Mouse (Mus musculus) macrophage (primary cell): ENCODE results near the gene Zyg11b. TPM values are rescaled to one million over a fixed set of nuclear protein-coding genes. Genes with fewer than 3 reads are reported as not detected.

Experiments
- H3K27ac ChIP-seq: fragments of 350-480 bp; formaldehyde crosslinking; 2 replicates; pipeline ENCODE4 v1.9.0; 2021
- H3K36me3 ChIP-seq: fragments of 350-480 bp; formaldehyde crosslinking; 2 replicates; pipeline ENCODE4 v1.9.0; 2021; ENCODE audit errors: inconsistent target
- H3K4me3 ChIP-seq: fragments of 350-480 bp; formaldehyde crosslinking; 2 replicates; pipeline ENCODE4 v1.9.0; 2021; ENCODE audit errors: inconsistent target
- H3K79me2 ChIP-seq: fragments of 350-480 bp; formaldehyde crosslinking; 2 replicates; pipeline ENCODE4 v1.9.0; 2021; ENCODE audit errors: inconsistent target
- WGBS: methylation state at CpG from one replicate; pipeline ENCODE4 v1.1.7; 2026; ENCODE audit warnings: inconsistent platforms; ENCODE audit not compliant: missing documents; 5-methylcytosine and 5-hydroxymethylcytosine counted together
- polyA plus RNA-seq: library from polyadenylated mRNA; stranded (reverse); fragments of 250-400 nt; gene quantifications from 3 replicates; pipeline ENCODE4 v1.2.4, GENCODE M21; 2018; ENCODE audit warnings: inconsistent platforms

Gene Zyg11b
- polyA plus RNA-seq, 1 experiment from 2014 or later: 13.4 TPM

GRCm38 (mm10) chr4:108272286-108272685 is 28.6 kb downstream of the Zyg11b start:
- peaks cover 2% of the 10 kb centered on the region; the same call in 1 of the 2 replicates for H3K79me2 ChIP-seq
- no peaks in the 10 kb centered on the region; the same call in 1 of the 2 replicates for H3K36me3 ChIP-seq
- no peak overlapping the region for H3K27ac ChIP-seq
- H3K4me3 ChIP-seq: no peak overlapping the region
- 80% methylated on average over 4 of the region's 4 CpGs for WGBS

GRCm38 (mm10) chr4:108265774-108266173 is 35.1 kb downstream of the Zyg11b start:
- Histone ChIP-seq H3K4me3 (no peak overlapping the region), H3K27ac (no peak overlapping the region), H3K79me2 (no peaks in the 10 kb centered on the region), H3K36me3 (peaks cover 24% of the 10 kb centered on the region)
- 95% methylated on average over 7 of the region's 7 CpGs for WGBS

- no peak overlapping the region for H3K27ac ChIP-seq
- peaks cover 57% of the 10 kb centered on the region for H3K36me3 ChIP-seq
- no peak overlapping the region for H3K4me3 ChIP-seq
- WGBS: 93% methylated on average over 6 of the region's 6 CpGs
- H3K79me2 ChIP-seq: no peaks in the 10 kb centered on the region
These were observed 47.6 kb downstream of the Zyg11b start for GRCm38 (mm10) chr4:108253317-108253716.

- 61% methylated on average over 9 of the region's 9 CpGs for WGBS
These were observed 50.4 kb downstream of the Zyg11b start for GRCm38 (mm10) chr4:108250501-108250900.

GRCm38 (mm10) chr4:108249314-108249713 is 51.6 kb downstream of the Zyg11b start:
- Histone ChIP-seq H3K79me2 (no peaks in the 10 kb centered on the region), H3K4me3 (no peak overlapping the region), H3K27ac (no peak overlapping the region), H3K36me3 (peaks cover 47% of the 10 kb centered on the region)
- 97% methylated on average over 3 of the region's 3 CpGs for WGBS

More at GRCm38 (mm10) chr4:108250501-108250900, 50.4 kb downstream of the Zyg11b start:
- Histone ChIP-seq H3K27ac (no peak overlapping the region), H3K36me3 (peaks cover 50% of the 10 kb centered on the region), H3K79me2 (no peaks in the 10 kb centered on the region), H3K4me3 (no peak overlapping the region)

GRCm38 (mm10) chr4:108233654-108234053 is 67.2 kb downstream of the Zyg11b start:
- WGBS: 97% methylated on average over 3 of the region's 3 CpGs

GRCm38 (mm10) chr4:108225341-108225872 is 75.5 kb downstream of the Zyg11b start:
- WGBS: 97% methylated on average over 3 of the region's 3 CpGs

More at GRCm38 (mm10) chr4:108233654-108234053, 67.2 kb downstream of the Zyg11b start:
- no peak overlapping the region for H3K4me3 ChIP-seq
- no peaks in the 10 kb centered on the region for H3K79me2 ChIP-seq
- H3K27ac ChIP-seq: no peak overlapping the region
- peaks cover 27% of the 10 kb centered on the region for H3K36me3 ChIP-seq

GRCm38 (mm10) chr4:108222507-108222906 is 78.4 kb downstream of the Zyg11b start:
- Histone ChIP-seq H3K36me3 (no peaks in the 10 kb centered on the region), H3K4me3 (no peak overlapping the region), H3K27ac (no peak overlapping the region), H3K79me2 (no peaks in the 10 kb centered on the region)
- 95% methylated on average over 2 of the region's 5 CpGs for WGBS

More at GRCm38 (mm10) chr4:108225341-108225872, 75.5 kb downstream of the Zyg11b start:
- H3K36me3 ChIP-seq: no peaks in the 10 kb centered on the region
- H3K4me3 ChIP-seq: no peak overlapping the region
- H3K79me2 ChIP-seq: no peaks in the 10 kb centered on the region
- H3K27ac ChIP-seq: no peak overlapping the region

GRCm38 (mm10) chr4:108219019-108219418 is 81.9 kb downstream of the Zyg11b start:
- Histone ChIP-seq H3K36me3 (no peaks in the 10 kb centered on the region), H3K4me3 (no peak overlapping the region), H3K79me2 (no peaks in the 10 kb centered on the region), H3K27ac (no peak overlapping the region)
- WGBS: 52% methylated on average over 9 of the region's 9 CpGs

- 9% methylated on average over 62 of the region's 107 CpGs for WGBS
- no peaks in the 10 kb centered on the region for H3K36me3 ChIP-seq
- no peak within 1 kb of the TSS for H3K27ac ChIP-seq
- no peaks in the 10 kb centered on the region for H3K79me2 ChIP-seq
- H3K4me3 ChIP-seq: no peak within 1 kb of the TSS
These were observed 83.3 kb downstream of the Zyg11b start, which contains the start of gene Zyg11a for GRCm38 (mm10) chr4:108217332-108218179. Gene Zyg11a (minus strand): TSS chr4:108218048.

- no peak overlapping the region for H3K4me3 ChIP-seq
- no peaks in the 10 kb centered on the region for H3K36me3 ChIP-seq
- WGBS: 100% methylated on average over 2 of the region's 2 CpGs
These were observed 87.9 kb downstream of the Zyg11b start for GRCm38 (mm10) chr4:108213023-108213422.

GRCm38 (mm10) chr4:108204629-108205028 is 96.3 kb downstream of the Zyg11b start:
- H3K79me2 ChIP-seq: no peaks in the 10 kb centered on the region
- no peaks in the 10 kb centered on the region for H3K36me3 ChIP-seq
- no peak overlapping the region for H3K4me3 ChIP-seq
- no peak overlapping the region for H3K27ac ChIP-seq
- 93% methylated on average over 6 of the region's 6 CpGs for WGBS

More at GRCm38 (mm10) chr4:108213023-108213422, 87.9 kb downstream of the Zyg11b start:
- Histone ChIP-seq H3K27ac (no peak overlapping the region), H3K79me2 (no peaks in the 10 kb centered on the region)

- Histone ChIP-seq H3K4me3 (no peak overlapping the region), H3K36me3 (no peaks in the 10 kb centered on the region), H3K27ac (no peak overlapping the region), H3K79me2 (no peaks in the 10 kb centered on the region)
- WGBS: 79% methylated on average over 2 of the region's 2 CpGs
These were observed 101.7 kb downstream of the Zyg11b start for GRCm38 (mm10) chr4:108199236-108199635.

- H3K36me3 ChIP-seq: no peaks in the 10 kb centered on the region
- no peaks in the 10 kb centered on the region for H3K79me2 ChIP-seq
- H3K27ac ChIP-seq: no peak overlapping the region
- 93% methylated on average over 6 of the region's 6 CpGs for WGBS
- no peak overlapping the region for H3K4me3 ChIP-seq
These were observed 104.5 kb downstream of the Zyg11b start for GRCm38 (mm10) chr4:108196277-108196855.
